Comparison of ENCODE assay signal across 19 mouse cellular contexts in genomic region chr9:90419762-90420541, GRCm38 (mm10).
"Had no signal": no experiment of that assay in that cellular context is flagged by ENCODE, and none has a peak within 500 bp of the region (broad histone marks: within the 10 kb centered on the region; RNA-seq: fewer than 3 reads in every experiment).

No protein-coding gene starts in this region.

- H3K4me3 ChIP-seq: liver, embryonic 12.5 days; midbrain, embryonic 10.5 days; midbrain, embryonic 12.5 days; myocyte had no signal

- ATAC-seq: liver, embryonic 12.5 days; midbrain, embryonic 16.5 days had no signal

- H3K36me3 ChIP-seq: liver, embryonic 12.5 days; midbrain, embryonic 10.5 days; midbrain, embryonic 12.5 days had no signal

- H3K9ac ChIP-seq: liver, embryonic 12.5 days; liver, embryonic 14.5 days; lung, embryonic 14.5 days; midbrain, embryonic 12.5 days had no signal

- DNase-seq: lung, adult 18-20 months; lung, embryonic 14.5 days; lung, postnatal 10 days; lung, postnatal 4 days; midbrain, embryonic 14.5 days; retina, postnatal 1 day; right cerebral cortex, adult 18-20 months; right cerebral cortex, postnatal 25 days; right cerebral cortex, postnatal 4 days; spleen, adult 18-20 months; thymus, adult 18-20 months; thymus, postnatal 25 days; thymus, postnatal 4 days had no signal

- H3K4me2 ChIP-seq: liver, embryonic 12.5 days; lung, embryonic 14.5 days; midbrain, embryonic 12.5 days had no signal

- H3K27me3 ChIP-seq: liver, embryonic 12.5 days; midbrain, embryonic 12.5 days had no signal

- H3K4me1 ChIP-seq: liver, embryonic 12.5 days; midbrain, embryonic 10.5 days; midbrain, embryonic 12.5 days had no signal

- H3K27ac ChIP-seq: liver, embryonic 12.5 days; liver, embryonic 14.5 days; midbrain, embryonic 10.5 days; midbrain, embryonic 12.5 days had no signal

- H3K9me3 ChIP-seq: liver, embryonic 12.5 days; midbrain, embryonic 10.5 days; midbrain, embryonic 12.5 days had no signal
